Mouse (Mus musculus) urinary bladder, postnatal 10 days (tissue): ENCODE data around the gene Slc36a2.

Source experiments
- DNase-seq: peaks from one replicate; pipeline ENCODE4 v3.0.0; 2022; ENCODE audit warnings: low spot score

The Slc36a2 gene

GRCm38 (mm10) chr11:55184733-55185291, at the start of gene Slc36a2:
TSS of gene Slc36a2 (minus strand) at chr11:55185077.
- DNase-seq: no peak

GRCm38 (mm10) chr11:55234288-55234687, 49.4 kb upstream of the Slc36a2 start:
- DNase-seq: no peak

- DNase-seq: no peak
Observed at GRCm38 (mm10) chr11:55231034-55231433, 46.2 kb upstream of the Slc36a2 start.

GRCm38 (mm10) chr11:55221306-55221705, 36.4 kb upstream of the Slc36a2 start:
- no peak for DNase-seq

GRCm38 (mm10) chr11:55218473-55218872, 33.6 kb upstream of the Slc36a2 start:
- DNase-seq: no peak

- DNase-seq: no peak
Observed at GRCm38 (mm10) chr11:55217880-55218279, 33.0 kb upstream of the Slc36a2 start.

GRCm38 (mm10) chr11:55217418-55217817, 32.5 kb upstream of the Slc36a2 start:
- no peak for DNase-seq

- DNase-seq: no peak
Observed at GRCm38 (mm10) chr11:55216830-55217229, 32.0 kb upstream of the Slc36a2 start.

GRCm38 (mm10) chr11:55216061-55216460, 31.2 kb upstream of the Slc36a2 start:
- DNase-seq: no peak

GRCm38 (mm10) chr11:55214978-55215377, 30.1 kb upstream of the Slc36a2 start:
- DNase-seq: no peak

GRCm38 (mm10) chr11:55214161-55214560, 29.3 kb upstream of the Slc36a2 start:
- no peak for DNase-seq

GRCm38 (mm10) chr11:55213518-55213917, 28.6 kb upstream of the Slc36a2 start:
- DNase-seq: no peak

GRCm38 (mm10) chr11:55209626-55210353, 24.9 kb upstream of the Slc36a2 start:
- no peak for DNase-seq

- no peak for DNase-seq
Observed at GRCm38 (mm10) chr11:55209032-55209431, 24.2 kb upstream of the Slc36a2 start.

- DNase-seq: no peak
Observed at GRCm38 (mm10) chr11:55208001-55208690, 23.3 kb upstream of the Slc36a2 start.

GRCm38 (mm10) chr11:55204602-55205001, 19.7 kb upstream of the Slc36a2 start:
- DNase-seq: no peak

GRCm38 (mm10) chr11:55204159-55204596, 19.3 kb upstream of the Slc36a2 start, which contains the start of gene Slc36a1:
TSS of gene Slc36a1 (plus strand) at chr11:55204350.
- peak; percentile 97 for DNase-seq

- DNase-seq: no peak
Observed at GRCm38 (mm10) chr11:55197740-55198510, 13.0 kb upstream of the Slc36a2 start.

GRCm38 (mm10) chr11:55197086-55197485, 12.2 kb upstream of the Slc36a2 start:
- DNase-seq: no peak

GRCm38 (mm10) chr11:55190216-55190615, 5.3 kb upstream of the Slc36a2 start:
- no peak for DNase-seq

GRCm38 (mm10) chr11:55187777-55188176, 2.9 kb upstream of the Slc36a2 start:
- DNase-seq: no peak

- DNase-seq: no peak
Observed at GRCm38 (mm10) chr11:55187292-55187691, 2.4 kb upstream of the Slc36a2 start.
